Mouse (Mus musculus): ENCODE measurements around the gene Anapc1. TPM values are rescaled to one million over a fixed set of nuclear protein-coding genes. Genes with fewer than 3 reads are reported as not detected.

Gene Anapc1
- polyA plus RNA-seq, 1 experiment: 16.3 TPM

DNA sequence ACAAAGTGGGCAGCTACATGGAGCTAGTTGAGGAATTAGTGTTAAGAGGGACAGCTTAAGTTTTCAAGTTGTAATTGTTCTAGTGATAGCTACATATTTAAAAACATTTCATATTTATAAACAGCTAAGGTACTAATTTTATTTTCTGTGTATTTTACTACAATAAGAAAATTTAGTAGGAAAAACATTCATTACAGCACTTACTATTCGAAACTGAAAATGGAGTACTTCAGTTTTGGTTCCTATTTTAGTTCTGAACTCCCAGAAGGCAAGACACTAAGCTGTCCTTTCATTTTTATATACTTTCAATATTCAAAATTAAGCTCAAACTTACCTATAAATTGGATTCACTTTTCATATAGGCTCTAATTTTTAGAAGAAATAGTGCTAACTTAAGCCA lies 66.6 kb downstream of the Anapc1 start:
- TF ChIP-seq FLI1 (IDR thresholded peaks at IDR 0.05; ENCODE audit: low read length): no peak
- TF ChIP-seq GATA1 (IDR thresholded peaks at IDR 0.05; ENCODE audit: borderline replicate concordance, low read length): no peak
- Histone ChIP-seq H3K4me3 (replicated peaks) (no peak overlapping the region), H3K4me1 (peaks cover 3% of the 10 kb centered on the region; the same call in 1 of the 2 replicates), H3K36me3 (replicated peaks; ENCODE audit: low read length) (peaks cover 99% of the 10 kb centered on the region), H3K9me3 (no peaks in the 10 kb centered on the region), H3K27me3 (replicated peaks) (no peaks in the 10 kb centered on the region)

DNA sequence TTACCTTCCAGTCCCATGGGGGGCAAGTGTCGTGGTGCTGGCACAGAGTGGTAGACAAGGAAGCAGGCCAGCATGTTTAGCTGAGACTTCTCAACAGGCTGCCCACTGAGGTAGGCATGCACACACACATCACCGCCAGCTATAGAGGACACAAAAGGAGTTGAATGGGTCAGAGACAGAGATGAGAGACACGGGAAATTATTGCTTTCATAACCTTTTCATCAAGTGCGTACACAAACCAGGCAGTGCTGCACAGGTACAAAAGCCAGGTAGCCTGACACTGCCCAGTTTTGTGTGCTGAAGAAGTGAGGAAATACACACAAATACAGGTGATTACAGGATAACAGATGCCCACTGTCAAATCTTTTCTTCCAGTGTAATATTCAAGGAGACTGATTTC lies 71.8 kb downstream of the Anapc1 start:
- H3K36me3 ChIP-seq (replicated peaks; ENCODE audit: low read length): peaks cover 98% of the 10 kb centered on the region
- TF ChIP-seq FLI1 (IDR thresholded peaks at IDR 0.05; ENCODE audit: low read length) (no peak), GATA1 (IDR thresholded peaks at IDR 0.05; ENCODE audit: borderline replicate concordance, low read length) (no peak)
- H3K9me3 ChIP-seq: no peaks in the 10 kb centered on the region
- H3K4me3 ChIP-seq (replicated peaks): no peak overlapping the region
- peaks cover 14% of the 10 kb centered on the region for H3K4me1 ChIP-seq
- H3K27me3 ChIP-seq (replicated peaks): no peaks in the 10 kb centered on the region

DNA sequence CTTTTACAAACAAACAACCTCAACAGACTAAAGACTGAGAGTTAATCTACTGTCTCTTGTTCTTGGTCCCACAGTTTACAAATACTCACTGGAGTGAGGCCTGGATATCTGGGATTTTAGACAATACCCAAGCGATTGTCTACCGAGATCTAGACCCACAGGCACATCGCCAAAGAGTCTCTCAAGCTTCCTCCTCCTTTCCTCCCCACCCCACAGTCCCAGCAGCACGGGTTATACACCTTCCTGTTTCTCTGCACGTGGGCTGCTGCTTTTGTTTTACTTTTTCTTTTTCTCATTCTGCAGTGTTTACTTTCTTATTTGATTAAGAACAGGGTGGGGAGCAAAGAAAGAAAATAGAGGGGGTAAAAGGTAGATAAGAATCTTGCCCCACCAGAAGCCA lies 73.8 kb downstream of the Anapc1 start:
- TF ChIP-seq GATA1 (IDR thresholded peaks at IDR 0.05; ENCODE audit: borderline replicate concordance, low read length): no peak
- TF ChIP-seq FLI1 (IDR thresholded peaks at IDR 0.05; ENCODE audit: low read length): no peak
- Histone ChIP-seq H3K27me3 (replicated peaks) (no peaks in the 10 kb centered on the region), H3K36me3 (replicated peaks; ENCODE audit: low read length) (peaks cover 93% of the 10 kb centered on the region), H3K4me1 (peaks cover 14% of the 10 kb centered on the region), H3K4me3 (replicated peaks) (no peak overlapping the region), H3K9me3 (no peaks in the 10 kb centered on the region)

DNA sequence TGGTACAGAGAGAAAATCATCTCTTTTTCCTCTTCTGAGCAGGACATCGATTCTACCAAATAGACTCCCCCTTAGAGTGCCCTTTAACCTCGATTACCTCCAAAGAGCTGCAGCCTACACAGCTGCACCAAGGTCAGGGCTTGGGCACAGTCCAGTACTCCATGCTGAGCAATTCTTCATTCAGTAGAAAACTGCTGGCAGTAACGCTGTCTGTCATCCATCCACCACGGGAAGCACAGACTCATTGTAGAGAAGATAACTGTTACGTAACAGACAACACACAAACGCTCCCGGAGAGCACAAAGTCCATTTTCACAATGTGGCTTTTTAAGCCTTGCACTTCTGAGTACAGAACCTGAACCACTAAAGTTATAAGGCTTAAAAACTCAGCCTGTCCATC lies 74.9 kb downstream of the Anapc1 start:
- Histone ChIP-seq H3K4me3 (replicated peaks) (no peak overlapping the region), H3K9me3 (no peaks in the 10 kb centered on the region; the same call in 1 of the 2 replicates), H3K36me3 (replicated peaks; ENCODE audit: low read length) (peaks cover 82% of the 10 kb centered on the region), H3K27me3 (replicated peaks) (no peaks in the 10 kb centered on the region), H3K4me1 (peaks cover 14% of the 10 kb centered on the region)
- TF ChIP-seq GATA1 (IDR thresholded peaks at IDR 0.05; ENCODE audit: borderline replicate concordance, low read length) (no peak), FLI1 (IDR thresholded peaks at IDR 0.05; ENCODE audit: low read length) (no peak)

DNA sequence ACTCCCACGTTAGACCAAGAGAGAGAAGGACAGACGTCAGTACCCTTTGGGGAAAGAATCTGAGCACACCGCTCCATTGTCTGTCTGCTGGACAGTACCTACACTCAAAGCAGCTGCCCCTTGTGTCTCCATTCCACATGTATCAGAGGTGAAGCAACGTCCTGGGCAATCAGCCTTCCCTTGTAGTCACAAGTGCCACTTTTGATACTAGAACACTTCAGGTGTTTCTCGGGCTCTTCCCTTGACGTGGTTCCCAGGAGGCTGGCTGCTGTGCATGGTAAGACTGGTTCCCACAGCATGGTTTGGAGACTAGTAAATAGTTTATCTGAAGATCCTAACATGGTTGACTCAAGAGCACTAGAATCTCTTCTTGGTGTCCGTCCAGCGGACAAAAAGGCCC lies 76.0 kb downstream of the Anapc1 start:
- no peak overlapping the region for H3K4me3 ChIP-seq (replicated peaks)
- TF ChIP-seq GATA1 (IDR thresholded peaks at IDR 0.05; ENCODE audit: borderline replicate concordance, low read length): no peak
- TF ChIP-seq FLI1 (IDR thresholded peaks at IDR 0.05; ENCODE audit: low read length): no peak
- H3K36me3 ChIP-seq (replicated peaks; ENCODE audit: low read length): peaks cover 72% of the 10 kb centered on the region
- H3K9me3 ChIP-seq: peaks cover 7% of the 10 kb centered on the region; the same call in 1 of the 2 replicates
- H3K27me3 ChIP-seq (replicated peaks): no peaks in the 10 kb centered on the region
- peaks cover 14% of the 10 kb centered on the region for H3K4me1 ChIP-seq

DNA sequence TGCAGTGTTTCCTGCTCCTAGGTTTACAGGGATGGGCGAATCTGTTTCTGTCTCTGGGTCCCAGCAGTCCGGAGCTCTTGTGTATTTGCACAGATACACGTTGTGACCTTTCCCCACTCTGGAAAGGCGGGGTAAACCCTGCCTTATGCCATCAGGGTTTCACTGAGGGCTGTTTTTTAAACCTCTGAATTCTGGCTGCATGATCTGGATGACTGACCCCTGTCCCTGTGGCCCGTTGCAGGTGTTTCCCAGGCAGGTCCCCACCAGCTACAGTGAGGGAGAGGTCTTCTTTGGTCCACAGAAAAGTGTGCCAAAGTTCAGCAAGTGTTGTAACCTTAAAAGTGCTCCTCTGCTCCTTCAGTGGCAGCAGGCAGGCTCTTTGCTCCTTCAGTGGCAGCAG lies 77.9 kb downstream of the Anapc1 start:
- TF ChIP-seq GATA1 (IDR thresholded peaks at IDR 0.05; ENCODE audit: borderline replicate concordance, low read length) (no peak), FLI1 (IDR thresholded peaks at IDR 0.05; ENCODE audit: low read length) (no peak)
- Histone ChIP-seq H3K36me3 (replicated peaks; ENCODE audit: low read length) (peaks cover 53% of the 10 kb centered on the region), H3K27me3 (replicated peaks) (no peaks in the 10 kb centered on the region), H3K4me3 (replicated peaks) (no peak overlapping the region), H3K9me3 (peaks cover 9% of the 10 kb centered on the region; the same call in 1 of the 2 replicates), H3K4me1 (peaks cover 14% of the 10 kb centered on the region)

DNA sequence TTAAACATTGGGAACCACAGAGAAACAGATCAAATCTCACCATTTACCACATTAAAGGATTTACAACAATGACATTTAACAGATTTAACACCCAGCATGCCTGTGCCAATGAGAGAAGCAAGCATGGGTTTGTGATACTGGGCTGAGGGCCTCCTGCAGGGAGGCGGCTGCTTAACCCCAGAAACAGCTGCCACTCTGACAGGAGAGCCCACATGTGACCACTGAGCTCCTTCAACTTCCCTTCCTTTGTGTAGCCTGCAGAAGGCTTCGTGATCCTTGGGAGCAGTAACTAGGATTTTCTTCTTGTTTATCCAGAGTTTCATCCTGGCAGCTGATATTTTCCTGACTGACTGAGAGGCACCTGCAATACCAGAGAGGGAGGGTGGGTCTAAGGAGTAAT lies 85.7 kb downstream of the Anapc1 start:
- TF ChIP-seq GATA1 (IDR thresholded peaks at IDR 0.05; ENCODE audit: borderline replicate concordance, low read length) (no peak), FLI1 (IDR thresholded peaks at IDR 0.05; ENCODE audit: low read length) (no peak)
- no peaks in the 10 kb centered on the region for H3K4me1 ChIP-seq
- peaks cover 26% of the 10 kb centered on the region for H3K27me3 ChIP-seq (replicated peaks)
- H3K36me3 ChIP-seq (replicated peaks; ENCODE audit: low read length): no peaks in the 10 kb centered on the region
- H3K4me3 ChIP-seq (replicated peaks): no peak overlapping the region
- peaks cover 8% of the 10 kb centered on the region for H3K9me3 ChIP-seq

DNA sequence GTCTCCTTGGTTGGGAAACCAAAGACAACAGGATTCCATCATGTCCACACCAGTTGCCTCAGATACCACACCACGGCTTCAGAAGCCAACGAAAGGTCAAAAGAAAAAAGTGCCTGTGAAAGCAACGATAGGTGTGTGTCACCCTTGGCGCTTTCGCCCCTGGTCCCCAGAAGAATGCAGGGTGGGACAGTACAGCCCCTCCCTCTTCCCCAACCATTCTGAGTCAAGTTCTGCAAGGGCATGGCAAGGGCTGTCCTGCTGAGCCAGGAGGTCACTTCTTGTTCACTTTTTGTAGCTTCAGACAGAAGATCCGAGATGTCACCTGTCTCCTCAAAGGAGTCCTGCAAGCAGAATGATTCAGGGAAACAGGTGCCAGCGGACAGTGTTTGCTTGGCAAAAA lies 94.9 kb downstream of the Anapc1 start:
- no peak for TF ChIP-seq FLI1 (IDR thresholded peaks at IDR 0.05; ENCODE audit: low read length)
- TF ChIP-seq GATA1 (IDR thresholded peaks at IDR 0.05; ENCODE audit: borderline replicate concordance, low read length): no peak
- no peak overlapping the region for H3K4me3 ChIP-seq (replicated peaks)
- H3K4me1 ChIP-seq: no peaks in the 10 kb centered on the region
- peaks cover 21% of the 10 kb centered on the region for H3K9me3 ChIP-seq
- H3K36me3 ChIP-seq (replicated peaks; ENCODE audit: low read length): no peaks in the 10 kb centered on the region
- H3K27me3 ChIP-seq (replicated peaks): peaks cover 25% of the 10 kb centered on the region

DNA sequence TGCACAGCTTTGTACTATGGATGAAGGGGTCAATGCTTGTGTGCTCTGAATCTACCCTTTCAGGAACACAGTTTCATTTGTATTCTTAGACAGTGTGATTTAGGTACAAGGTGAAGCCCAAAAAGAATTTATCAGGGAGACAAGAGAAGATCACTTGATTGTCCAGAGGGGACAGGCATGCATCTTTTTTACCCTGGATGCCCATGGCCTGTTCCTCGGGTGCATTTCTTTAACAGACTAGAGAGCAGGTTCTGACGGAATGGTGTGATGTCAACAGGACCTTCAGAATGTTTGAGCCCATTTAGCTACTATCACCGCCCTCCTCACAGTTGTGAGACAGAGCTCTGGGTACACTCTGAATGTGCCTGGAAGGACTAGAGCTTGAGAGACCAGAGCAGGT lies 96.3 kb downstream of the Anapc1 start, which contains the start of gene Spdye4c:
Gene Spdye4c, plus strand, starts transcription at position 301 of the 400 bp plus-strand sequence.
- peaks cover 21% of the 10 kb centered on the region for H3K27me3 ChIP-seq (replicated peaks)
- TF ChIP-seq GATA1 (IDR thresholded peaks at IDR 0.05; ENCODE audit: borderline replicate concordance, low read length): no peak
- TF ChIP-seq FLI1 (IDR thresholded peaks at IDR 0.05; ENCODE audit: low read length): no peak

DNA sequence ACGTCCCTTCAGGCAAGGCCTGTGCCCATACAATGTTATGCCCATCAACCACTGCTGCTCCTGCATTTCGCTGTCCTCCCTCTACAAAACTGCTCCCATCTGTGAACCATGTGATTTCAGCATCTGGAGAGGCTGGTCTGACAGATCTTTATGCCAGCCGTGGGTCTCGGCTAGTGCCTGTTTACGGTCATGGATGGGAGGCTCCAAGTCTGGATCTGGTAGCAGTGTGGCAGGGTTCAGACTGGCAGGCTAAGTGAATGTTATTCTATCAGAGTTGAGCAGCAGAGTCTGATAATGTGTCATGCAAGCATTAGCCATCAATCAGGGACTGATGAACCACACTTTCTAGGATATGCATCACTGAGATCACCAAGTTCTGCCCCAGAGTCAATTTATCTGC lies 104.3 kb downstream of the Anapc1 start:
- peaks cover 24% of the 10 kb centered on the region for H3K27me3 ChIP-seq (replicated peaks)
- H3K4me1 ChIP-seq: no peaks in the 10 kb centered on the region
- TF ChIP-seq FLI1 (IDR thresholded peaks at IDR 0.05; ENCODE audit: low read length) (no peak), GATA1 (IDR thresholded peaks at IDR 0.05; ENCODE audit: borderline replicate concordance, low read length) (no peak)
- peaks cover 8% of the 10 kb centered on the region; the same call in 1 of the 2 replicates for H3K9me3 ChIP-seq
- no peaks in the 10 kb centered on the region for H3K36me3 ChIP-seq (replicated peaks; ENCODE audit: low read length)
- no peak overlapping the region for H3K4me3 ChIP-seq (replicated peaks)

More for the DNA sequence above, 96.3 kb downstream of the Anapc1 start, which contains the start of gene Spdye4c:
- Histone ChIP-seq H3K4me1 (no peaks in the 10 kb centered on the region), H3K4me3 (replicated peaks) (no peak within 1 kb of the TSS), H3K9me3 (peaks cover 26% of the 10 kb centered on the region), H3K36me3 (replicated peaks; ENCODE audit: low read length) (no peaks in the 10 kb centered on the region)
